Mouse (Mus musculus): ENCODE measurements around the gene Cog1. TPM values are rescaled to one million over a fixed set of nuclear protein-coding genes. Genes with fewer than 3 reads are reported as not detected.

The Cog1 gene
- polyA plus RNA-seq, 1 experiment, result 15.6 TPM

DNA sequence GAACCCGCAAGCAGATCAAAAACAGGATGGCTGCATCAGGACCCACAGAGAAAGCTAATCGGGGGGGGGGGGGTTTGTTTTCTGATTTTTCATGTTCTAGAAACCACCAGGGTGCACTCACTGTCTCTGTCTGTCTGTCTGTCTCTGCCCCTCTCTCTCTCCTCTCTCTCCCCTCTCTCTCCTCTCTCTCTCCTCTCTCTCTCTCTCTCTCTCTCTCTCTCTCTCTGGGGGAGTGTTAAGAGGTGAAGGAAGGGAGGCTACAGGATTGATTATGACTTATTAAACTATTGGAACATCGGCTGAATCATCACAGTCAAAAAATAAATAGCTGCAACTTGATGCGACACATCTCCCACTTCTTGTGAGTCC, 30.7 kb upstream of the Cog1 start:
- H3K9ac ChIP-seq (ENCODE audit: low read depth, poor library complexity, severe bottlenecking), result no peak overlapping the region; the same call in 1 of the 2 replicates
- H3K4me3 ChIP-seq (ENCODE audit: low read depth, low read length), result peak overlapping the region; percentile 75
- no peaks in the 10 kb centered on the region for H3K9me3 ChIP-seq (replicated peaks; ENCODE audit: control insufficient read depth, insufficient read depth, low read length, poor library complexity, severe bottlenecking)
- no peaks in the 10 kb centered on the region for H3K4me1 ChIP-seq (ENCODE audit: control insufficient read depth, insufficient read depth, low read length)
- H3K27me3 ChIP-seq (ENCODE audit: control insufficient read depth, insufficient read depth, low read length, poor library complexity, severe bottlenecking), result no peaks in the 10 kb centered on the region
- H3K36me3 ChIP-seq (ENCODE audit: control insufficient read depth, insufficient read depth, low read length, poor library complexity, severe bottlenecking), result no peaks in the 10 kb centered on the region
- no peak for TF ChIP-seq EP300 (IDR thresholded peaks at IDR 0.05; ENCODE audit: insufficient read depth, low read depth, low read length)
- no peak for TF ChIP-seq POLR2A (IDR thresholded peaks at IDR 0.05; ENCODE audit: insufficient read depth, low read length)
- no peak for TF ChIP-seq CTCF (IDR thresholded peaks at IDR 0.05; ENCODE audit: low read depth, low read length)
- H3K27ac ChIP-seq (ENCODE audit: insufficient read depth, low read length), result no peak overlapping the region

DNA sequence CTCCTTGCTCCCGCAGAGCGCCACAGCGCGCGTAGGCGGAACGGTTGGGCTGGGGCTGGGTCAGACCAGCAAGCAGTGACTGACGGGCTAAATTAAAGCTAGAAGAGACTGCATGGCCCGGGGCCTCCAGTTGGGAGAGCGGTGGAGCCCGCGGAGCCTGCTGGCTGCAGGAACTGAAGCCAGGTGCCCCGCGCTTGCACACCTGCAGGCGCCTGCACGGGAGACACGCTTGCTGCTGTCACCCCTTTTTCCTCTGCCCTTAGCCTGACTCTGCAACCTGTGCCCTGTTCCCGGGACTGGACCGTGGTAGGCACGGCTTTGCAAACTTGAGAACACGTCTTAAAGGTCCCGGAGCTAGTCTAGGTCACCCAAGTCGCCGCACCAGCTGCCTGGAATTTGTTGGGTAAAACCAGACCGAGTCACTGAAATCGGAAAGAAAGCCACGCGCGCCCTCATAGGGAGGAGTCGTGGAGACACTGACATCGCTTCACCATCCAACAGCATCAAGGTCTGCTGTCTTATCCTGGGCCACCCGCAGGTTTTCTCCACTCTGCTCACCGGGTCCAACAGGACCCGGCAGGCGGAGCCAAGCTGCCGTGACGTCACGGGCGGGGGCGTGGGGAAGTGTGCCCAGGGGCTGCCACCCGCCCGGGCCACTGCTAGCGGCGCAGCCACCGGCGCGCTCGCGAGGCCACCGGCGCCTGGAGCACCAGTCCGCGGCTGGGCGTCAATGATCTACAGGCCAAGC, 30.1 kb upstream of the Cog1 start, which contains the start of gene Sstr2:
TSS of gene Sstr2 (plus strand) at position 671 of the 748 bp plus-strand sequence.
- H3K4me3 ChIP-seq (ENCODE audit: low read depth, low read length), result peak within 1 kb of the TSS; percentile 75
- no peaks in the 10 kb centered on the region for H3K9me3 ChIP-seq (replicated peaks; ENCODE audit: control insufficient read depth, insufficient read depth, low read length, poor library complexity, severe bottlenecking)
- H3K9ac ChIP-seq (ENCODE audit: low read depth, poor library complexity, severe bottlenecking), result peak within 1 kb of the TSS; percentile 49
- no peaks in the 10 kb centered on the region for H3K36me3 ChIP-seq (ENCODE audit: control insufficient read depth, insufficient read depth, low read length, poor library complexity, severe bottlenecking)
- TF ChIP-seq CTCF (IDR thresholded peaks at IDR 0.05; ENCODE audit: low read depth, low read length), result no peak
- TF ChIP-seq EP300 (IDR thresholded peaks at IDR 0.05; ENCODE audit: insufficient read depth, low read depth, low read length), result no peak
- TF ChIP-seq POLR2A (IDR thresholded peaks at IDR 0.05; ENCODE audit: insufficient read depth, low read length), result no peak
- H3K4me1 ChIP-seq (ENCODE audit: control insufficient read depth, insufficient read depth, low read length), result no peaks in the 10 kb centered on the region
- no peak within 1 kb of the TSS for H3K27ac ChIP-seq (ENCODE audit: insufficient read depth, low read length)
- no peaks in the 10 kb centered on the region for H3K27me3 ChIP-seq (ENCODE audit: control insufficient read depth, insufficient read depth, low read length, poor library complexity, severe bottlenecking)

DNA sequence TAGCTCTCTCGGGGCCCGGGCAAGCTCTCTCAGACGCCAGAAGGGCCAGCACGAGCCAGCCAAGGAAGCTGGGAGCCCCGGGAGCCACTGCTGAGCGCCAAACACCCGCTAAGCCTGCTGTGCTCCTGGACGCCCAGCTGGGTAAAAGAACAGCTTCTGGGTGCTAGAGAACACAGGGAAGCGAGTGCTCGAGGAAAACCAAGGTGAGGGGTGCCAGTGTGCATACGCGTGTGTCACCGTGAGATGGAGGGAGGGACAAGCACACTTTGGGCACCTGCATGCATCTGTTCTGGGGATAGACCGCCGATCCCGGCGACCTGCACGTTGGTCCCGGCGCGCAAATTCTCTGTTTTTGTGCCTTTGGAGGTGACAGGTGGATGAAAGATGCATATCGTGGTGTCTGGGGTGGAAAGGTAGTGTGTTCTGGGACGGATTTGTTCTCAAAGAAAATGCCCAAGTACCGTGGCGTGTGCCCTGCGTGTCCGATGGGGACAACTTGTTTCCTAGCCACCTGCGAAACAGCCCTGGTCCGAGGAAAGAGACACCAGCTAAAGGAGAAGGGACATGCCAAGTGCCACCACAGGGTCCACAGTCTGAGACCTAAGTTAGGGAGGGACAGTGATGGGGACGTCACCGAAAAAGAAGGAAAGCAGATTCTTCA, 29.4 kb upstream of the Cog1 start:
- Histone ChIP-seq H3K4me1 (ENCODE audit: control insufficient read depth, insufficient read depth, low read length) (no peaks in the 10 kb centered on the region), H3K27me3 (ENCODE audit: control insufficient read depth, insufficient read depth, low read length, poor library complexity, severe bottlenecking) (no peaks in the 10 kb centered on the region), H3K27ac (ENCODE audit: insufficient read depth, low read length) (no peak overlapping the region), H3K4me3 (ENCODE audit: low read depth, low read length) (peak overlapping the region; percentile 75), H3K9ac (ENCODE audit: low read depth, poor library complexity, severe bottlenecking) (peak overlapping the region; percentile 49), H3K9me3 (replicated peaks; ENCODE audit: control insufficient read depth, insufficient read depth, low read length, poor library complexity, severe bottlenecking) (no peaks in the 10 kb centered on the region), H3K36me3 (ENCODE audit: control insufficient read depth, insufficient read depth, low read length, poor library complexity, severe bottlenecking) (no peaks in the 10 kb centered on the region)
- TF ChIP-seq EP300 (IDR thresholded peaks at IDR 0.05; ENCODE audit: insufficient read depth, low read depth, low read length) (no peak), CTCF (IDR thresholded peaks at IDR 0.05; ENCODE audit: low read depth, low read length) (no peak), POLR2A (IDR thresholded peaks at IDR 0.05; ENCODE audit: insufficient read depth, low read length) (no peak)

GRCm38 (mm10) chr11:113621001-113621400, 28.0 kb upstream of the Cog1 start:
- Histone ChIP-seq H3K4me3 (ENCODE audit: low read depth, low read length) (no peak overlapping the region), H3K9me3 (replicated peaks; ENCODE audit: control insufficient read depth, insufficient read depth, low read length, poor library complexity, severe bottlenecking) (no peaks in the 10 kb centered on the region), H3K36me3 (ENCODE audit: control insufficient read depth, insufficient read depth, low read length, poor library complexity, severe bottlenecking) (no peaks in the 10 kb centered on the region), H3K27ac (ENCODE audit: insufficient read depth, low read length) (no peak overlapping the region), H3K4me1 (ENCODE audit: control insufficient read depth, insufficient read depth, low read length) (no peaks in the 10 kb centered on the region), H3K9ac (ENCODE audit: low read depth, poor library complexity, severe bottlenecking) (no peak overlapping the region), H3K27me3 (ENCODE audit: control insufficient read depth, insufficient read depth, low read length, poor library complexity, severe bottlenecking) (no peaks in the 10 kb centered on the region)
- TF ChIP-seq CTCF (IDR thresholded peaks at IDR 0.05; ENCODE audit: low read depth, low read length) (no peak), EP300 (IDR thresholded peaks at IDR 0.05; ENCODE audit: insufficient read depth, low read depth, low read length) (no peak), POLR2A (IDR thresholded peaks at IDR 0.05; ENCODE audit: insufficient read depth, low read length) (no peak)

- Histone ChIP-seq H3K27ac (ENCODE audit: insufficient read depth, low read length) (no peak overlapping the region), H3K4me3 (ENCODE audit: low read depth, low read length) (no peak overlapping the region), H3K9ac (ENCODE audit: low read depth, poor library complexity, severe bottlenecking) (no peak overlapping the region), H3K4me1 (ENCODE audit: control insufficient read depth, insufficient read depth, low read length) (no peaks in the 10 kb centered on the region), H3K9me3 (replicated peaks; ENCODE audit: control insufficient read depth, insufficient read depth, low read length, poor library complexity, severe bottlenecking) (no peaks in the 10 kb centered on the region), H3K27me3 (ENCODE audit: control insufficient read depth, insufficient read depth, low read length, poor library complexity, severe bottlenecking) (no peaks in the 10 kb centered on the region), H3K36me3 (ENCODE audit: control insufficient read depth, insufficient read depth, low read length, poor library complexity, severe bottlenecking) (no peaks in the 10 kb centered on the region)
- TF ChIP-seq CTCF (IDR thresholded peaks at IDR 0.05; ENCODE audit: low read depth, low read length) (no peak), POLR2A (IDR thresholded peaks at IDR 0.05; ENCODE audit: insufficient read depth, low read length) (no peak), EP300 (IDR thresholded peaks at IDR 0.05; ENCODE audit: insufficient read depth, low read depth, low read length) (no peak)
Observed at GRCm38 (mm10) chr11:113622028-113622427, 26.9 kb upstream of the Cog1 start.

DNA sequence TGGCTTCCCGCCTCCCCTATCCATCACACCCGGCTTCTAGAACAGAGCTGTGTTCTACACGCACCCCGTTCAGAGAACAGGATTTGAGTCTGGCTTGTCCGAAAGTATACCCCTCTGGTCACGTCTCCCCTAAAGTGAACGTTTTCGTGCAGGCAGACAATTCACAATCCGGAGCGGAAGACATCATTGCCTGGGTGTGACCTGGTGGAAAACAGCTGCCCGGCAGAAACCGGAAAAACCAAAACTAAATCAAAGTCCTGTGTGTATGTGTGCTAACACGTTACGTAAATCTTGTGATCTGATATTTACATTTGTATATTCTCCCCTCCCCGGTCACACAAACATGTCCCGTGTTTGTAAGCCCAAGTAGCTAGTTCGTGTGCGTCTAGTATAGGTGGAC, 23.5 kb upstream of the Cog1 start:
- TF ChIP-seq EP300 (IDR thresholded peaks at IDR 0.05; ENCODE audit: insufficient read depth, low read depth, low read length) (no peak), CTCF (IDR thresholded peaks at IDR 0.05; ENCODE audit: low read depth, low read length) (no peak), POLR2A (IDR thresholded peaks at IDR 0.05; ENCODE audit: insufficient read depth, low read length) (no peak)
- no peaks in the 10 kb centered on the region for H3K4me1 ChIP-seq (ENCODE audit: control insufficient read depth, insufficient read depth, low read length)
- H3K27ac ChIP-seq (ENCODE audit: insufficient read depth, low read length), result no peak overlapping the region
- H3K9me3 ChIP-seq (replicated peaks; ENCODE audit: control insufficient read depth, insufficient read depth, low read length, poor library complexity, severe bottlenecking), result no peaks in the 10 kb centered on the region
- H3K4me3 ChIP-seq (ENCODE audit: low read depth, low read length), result no peak overlapping the region
- no peaks in the 10 kb centered on the region for H3K27me3 ChIP-seq (ENCODE audit: control insufficient read depth, insufficient read depth, low read length, poor library complexity, severe bottlenecking)
- H3K36me3 ChIP-seq (ENCODE audit: control insufficient read depth, insufficient read depth, low read length, poor library complexity, severe bottlenecking), result no peaks in the 10 kb centered on the region
- no peak overlapping the region for H3K9ac ChIP-seq (ENCODE audit: low read depth, poor library complexity, severe bottlenecking)

Data from ES-Bruce4 (cell line).